Mouse (Mus musculus) olfactory bulb, adult 2 months (tissue): Measurements from ENCODE around the gene Gm9964.
"Not testable (repeated sequence)": the region's sequence is repeated elsewhere in the genome, so short reads cannot be mapped to it uniquely, and the experiment has no call there.

Experiments used
- CTCF ChIP-seq: fragments of 200-500 bp; IDR thresholded peaks from 2 replicates; pipeline ENCODE4 v1.5.1; 2012; ENCODE audit warnings: low read depth, mild to moderate bottlenecking, low read length, moderate library complexity; ENCODE audit not compliant: insufficient read depth
- POLR2A ChIP-seq: fragments of 200-500 bp; IDR thresholded peaks from 2 replicates; pipeline ENCODE4 v1.6.1; 2012; ENCODE audit warnings: mild to moderate bottlenecking, low read depth, low read length, moderate library complexity; ENCODE audit not compliant: insufficient read depth

- TF ChIP-seq CTCF, POLR2A: not testable (repeated sequence)
Measured at GRCm38 (mm10) chr11:79304245-79304644, 7.5 kb upstream of the Gm9964 start.
